Mouse (Mus musculus): ENCODE measurements around the gene Mprip. TPM values are rescaled to one million over a fixed set of nuclear protein-coding genes. Genes with fewer than 3 reads are reported as not detected.
"Not testable (repeated sequence)": the region's sequence is repeated elsewhere in the genome, so short reads cannot be mapped to it uniquely, and the experiment has no call there.

Mprip gene
- 100 to 1,000 TPM; 112 to 411 (median 157) TPM for total RNA-seq (2018; cell fraction: chromatin; rRNA removed)
- 10 to 100 TPM; 18.8 to 36.1 (median 30.1) TPM for total RNA-seq (2018; cell fraction: cytosol; rRNA removed)
- total RNA-seq (2018; cell fraction: nucleus; rRNA removed) = 100 to 1,000 TPM in 3 of 26 experiments, 10 to 100 TPM in 23; 37.9 to 150 (median 72.4) TPM
- polyA plus RNA-seq (2018) = 26.3 to 31.2 TPM (median 30.0 TPM) in 3 replicates

- Histone ChIP-seq H3K36me3 (ENCODE audit: inconsistent target) (no peaks in the 10 kb centered on the region), H3K4me3 (ENCODE audit: inconsistent target) (peak within 1 kb of the TSS; percentile 39), H3K27ac (no peak within 1 kb of the TSS), H3K79me2 (ENCODE audit: inconsistent target) (peaks cover 31% of the 10 kb centered on the region)
- WGBS (ENCODE audit: missing documents) = 100% methylated on average over 2 of the region's 3 CpGs
These were observed at the start of gene Mprip for GRCm38 (mm10) chr11:59661005-59661404. Gene Mprip (plus strand): TSS chr11:59661305.

DNA sequence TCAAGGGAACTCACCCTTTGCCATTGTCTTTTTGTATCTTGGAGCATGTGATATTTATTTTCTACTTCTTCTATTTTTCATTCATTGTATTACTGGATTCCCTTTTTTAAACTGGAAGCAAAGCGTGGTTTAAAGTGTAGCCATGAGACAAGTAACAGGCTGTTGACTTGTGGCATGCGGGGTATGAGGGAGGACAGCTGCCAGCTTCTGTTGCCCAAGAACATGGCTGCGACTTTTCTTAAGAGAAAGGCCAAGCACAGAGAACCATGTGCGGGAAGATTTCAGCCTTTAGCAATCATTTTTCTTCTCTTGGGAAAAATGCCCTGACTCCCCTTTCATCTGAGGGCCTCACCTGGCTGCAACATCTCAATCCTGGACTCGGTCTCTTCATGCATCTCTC, 49.5 kb upstream of the Mprip start:
- 77% methylated on average over 5 of the region's 5 CpGs for WGBS (ENCODE audit: missing documents)
- H3K4me3 ChIP-seq (ENCODE audit: inconsistent target) = no peak overlapping the region
- H3K27ac ChIP-seq = no peak overlapping the region
- H3K79me2 ChIP-seq (ENCODE audit: inconsistent target) = no peaks in the 10 kb centered on the region
- H3K36me3 ChIP-seq (ENCODE audit: inconsistent target) = no peaks in the 10 kb centered on the region

DNA sequence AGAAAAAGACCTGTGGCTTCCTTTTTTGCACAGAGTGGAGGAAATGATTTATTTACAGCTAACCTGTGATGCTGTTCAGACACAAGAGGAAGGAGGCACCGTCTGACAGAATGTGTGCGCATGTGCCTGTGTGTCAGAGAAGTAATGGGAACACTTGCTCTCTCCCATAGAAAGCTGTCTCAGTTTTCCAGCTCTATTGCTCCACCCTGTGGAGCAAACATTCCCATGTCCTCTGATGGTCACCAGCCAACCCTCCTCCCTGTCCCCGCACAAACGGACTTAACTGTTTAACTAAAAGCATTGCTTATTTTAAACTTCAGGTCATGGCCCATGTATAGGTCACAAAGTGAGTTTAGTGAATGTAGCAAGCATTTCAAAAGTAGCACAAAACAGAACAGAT, 47.0 kb upstream of the Mprip start:
- no peaks in the 10 kb centered on the region for H3K79me2 ChIP-seq (ENCODE audit: inconsistent target)
- 48% methylated on average over 4 of the region's 4 CpGs for WGBS (ENCODE audit: missing documents)
- H3K27ac ChIP-seq = no peak overlapping the region
- H3K4me3 ChIP-seq (ENCODE audit: inconsistent target) = no peak overlapping the region
- H3K36me3 ChIP-seq (ENCODE audit: inconsistent target) = no peaks in the 10 kb centered on the region

DNA sequence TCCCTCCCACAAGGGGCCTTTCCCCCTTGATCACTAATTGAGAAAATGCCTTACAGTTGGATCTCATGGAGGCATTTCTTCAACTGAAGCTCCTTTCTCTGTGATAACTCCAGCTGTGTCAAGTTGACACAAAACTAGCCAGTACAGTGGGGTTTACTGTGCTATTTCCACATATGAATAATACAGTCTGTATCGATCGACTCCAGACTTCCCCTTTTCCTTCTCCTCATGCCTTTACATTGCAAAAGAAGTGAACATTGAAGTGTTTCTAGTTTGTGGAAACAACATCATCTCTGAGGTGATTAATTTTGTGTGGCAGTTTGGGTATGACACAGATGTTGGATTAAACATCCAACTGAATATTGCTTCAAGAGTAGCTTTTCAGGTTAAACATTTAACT, 44.1 kb upstream of the Mprip start:
- not testable (repeated sequence) for H3K79me2 ChIP-seq (ENCODE audit: inconsistent target); H3K36me3 ChIP-seq (ENCODE audit: inconsistent target); H3K4me3 ChIP-seq (ENCODE audit: inconsistent target); H3K27ac ChIP-seq
- WGBS (ENCODE audit: missing documents) = 18% methylated on average over 2 of the region's 2 CpGs

- Histone ChIP-seq H3K4me3 (ENCODE audit: inconsistent target) (no peak overlapping the region), H3K79me2 (ENCODE audit: inconsistent target) (no peaks in the 10 kb centered on the region), H3K27ac (no peak overlapping the region), H3K36me3 (ENCODE audit: inconsistent target) (no peaks in the 10 kb centered on the region)
- 55% methylated on average over 3 of the region's 3 CpGs for WGBS (ENCODE audit: missing documents)
These were observed 38.9 kb upstream of the Mprip start for GRCm38 (mm10) chr11:59622214-59622613.

DNA sequence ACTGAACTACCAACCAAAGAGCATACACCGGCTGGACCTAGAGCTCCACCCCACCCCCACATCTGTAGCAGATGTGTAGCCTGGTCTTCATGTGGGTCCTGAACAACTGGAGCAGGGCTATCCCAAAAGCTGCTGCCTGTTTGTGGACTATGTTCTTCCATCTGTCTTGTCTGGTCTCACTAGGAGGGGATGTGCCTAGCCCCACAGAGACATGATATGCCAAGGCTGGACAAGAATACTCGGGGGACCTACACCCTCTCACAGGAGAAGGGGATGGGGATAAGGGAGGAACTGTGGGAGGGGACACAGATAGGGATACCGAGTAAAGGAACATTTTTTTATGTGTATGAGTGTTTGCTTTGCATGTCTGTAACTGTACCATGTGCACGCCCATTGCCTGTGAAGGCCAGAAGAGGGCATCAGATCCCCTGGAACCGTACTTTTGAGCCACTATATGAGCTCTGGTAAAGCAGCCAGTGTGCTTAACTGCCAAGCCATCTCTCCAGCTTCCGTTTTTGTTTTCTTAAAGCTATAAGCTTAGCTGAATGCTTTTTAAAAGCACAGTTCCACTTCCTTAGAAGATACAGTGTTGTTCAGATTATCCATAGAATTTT, 37.0 kb upstream of the Mprip start:
- WGBS (ENCODE audit: missing documents) = 26% methylated on average over 6 of the region's 6 CpGs
- no peaks in the 10 kb centered on the region for H3K36me3 ChIP-seq (ENCODE audit: inconsistent target)
- no peak overlapping the region for H3K4me3 ChIP-seq (ENCODE audit: inconsistent target)
- no peaks in the 10 kb centered on the region for H3K79me2 ChIP-seq (ENCODE audit: inconsistent target)
- H3K27ac ChIP-seq = no peak overlapping the region

GRCm38 (mm10) chr11:59626192-59626591, 34.9 kb upstream of the Mprip start:
- no peak overlapping the region for H3K4me3 ChIP-seq (ENCODE audit: inconsistent target)
- no peaks in the 10 kb centered on the region for H3K79me2 ChIP-seq (ENCODE audit: inconsistent target)
- 90% methylated on average over 7 of the region's 7 CpGs for WGBS (ENCODE audit: missing documents)
- no peak overlapping the region for H3K27ac ChIP-seq
- H3K36me3 ChIP-seq (ENCODE audit: inconsistent target) = no peaks in the 10 kb centered on the region

DNA sequence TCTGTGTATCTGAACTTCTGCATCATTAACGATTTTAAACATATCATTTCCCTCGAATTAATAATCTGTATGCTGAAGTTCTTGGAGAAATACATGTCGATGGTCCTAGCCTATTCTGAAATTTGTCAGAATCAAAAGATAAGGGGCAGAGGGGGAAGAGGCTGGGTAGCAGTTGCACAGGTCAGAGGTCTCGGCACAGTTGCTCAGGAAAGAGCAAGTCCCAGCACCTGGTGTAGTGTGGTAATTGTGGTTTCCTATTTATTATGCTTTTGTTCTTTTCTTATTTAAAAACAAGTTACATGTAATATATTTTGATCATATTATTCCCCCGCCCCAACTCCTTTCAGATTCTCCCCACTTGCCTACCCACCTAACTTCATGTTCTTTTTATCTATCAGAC, 32.9 kb upstream of the Mprip start:
- WGBS (ENCODE audit: missing documents) = 32% methylated on average over 5 of the region's 5 CpGs
- no peak overlapping the region for H3K4me3 ChIP-seq (ENCODE audit: inconsistent target)
- H3K79me2 ChIP-seq (ENCODE audit: inconsistent target) = no peaks in the 10 kb centered on the region
- no peaks in the 10 kb centered on the region for H3K36me3 ChIP-seq (ENCODE audit: inconsistent target)
- no peak overlapping the region for H3K27ac ChIP-seq

DNA sequence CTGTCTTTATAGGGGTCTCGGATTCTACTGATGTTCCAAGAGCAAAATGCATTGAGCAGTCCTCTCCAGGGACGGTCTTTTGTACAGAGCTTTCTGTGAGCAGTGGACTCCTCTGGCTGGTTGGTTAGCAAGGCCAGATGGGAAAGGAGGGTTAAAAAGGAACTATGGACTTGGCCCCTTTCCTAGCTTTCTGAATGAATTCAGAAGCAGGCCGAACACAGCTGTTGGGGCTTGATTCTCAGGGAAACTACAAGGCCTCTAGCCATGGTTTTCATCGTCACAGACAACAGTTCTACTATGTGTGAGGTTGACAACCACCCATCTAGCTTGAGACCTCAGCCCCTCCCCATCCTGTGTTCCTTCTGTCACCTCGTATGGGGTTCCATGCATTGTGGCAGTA, 31.2 kb upstream of the Mprip start:
- H3K79me2 ChIP-seq (ENCODE audit: inconsistent target) = no peaks in the 10 kb centered on the region
- no peak overlapping the region for H3K4me3 ChIP-seq (ENCODE audit: inconsistent target)
- no peak overlapping the region for H3K27ac ChIP-seq
- WGBS (ENCODE audit: missing documents) = 70% methylated on average over 5 of the region's 5 CpGs
- no peaks in the 10 kb centered on the region for H3K36me3 ChIP-seq (ENCODE audit: inconsistent target)

- 92% methylated on average over 4 of the region's 4 CpGs for WGBS (ENCODE audit: missing documents)
- Histone ChIP-seq H3K36me3 (ENCODE audit: inconsistent target) (no peaks in the 10 kb centered on the region), H3K4me3 (ENCODE audit: inconsistent target) (no peak overlapping the region), H3K79me2 (ENCODE audit: inconsistent target) (no peaks in the 10 kb centered on the region), H3K27ac (no peak overlapping the region)
These were observed 29.1 kb upstream of the Mprip start for GRCm38 (mm10) chr11:59631980-59632379.

- no peak overlapping the region for H3K4me3 ChIP-seq (ENCODE audit: inconsistent target)
- no peaks in the 10 kb centered on the region for H3K79me2 ChIP-seq (ENCODE audit: inconsistent target)
- H3K27ac ChIP-seq = no peak overlapping the region
- WGBS (ENCODE audit: missing documents) = 14% methylated on average over 5 of the region's 5 CpGs
- H3K36me3 ChIP-seq (ENCODE audit: inconsistent target) = no peaks in the 10 kb centered on the region
These were observed 28.1 kb upstream of the Mprip start for GRCm38 (mm10) chr11:59633037-59633436.

DNA sequence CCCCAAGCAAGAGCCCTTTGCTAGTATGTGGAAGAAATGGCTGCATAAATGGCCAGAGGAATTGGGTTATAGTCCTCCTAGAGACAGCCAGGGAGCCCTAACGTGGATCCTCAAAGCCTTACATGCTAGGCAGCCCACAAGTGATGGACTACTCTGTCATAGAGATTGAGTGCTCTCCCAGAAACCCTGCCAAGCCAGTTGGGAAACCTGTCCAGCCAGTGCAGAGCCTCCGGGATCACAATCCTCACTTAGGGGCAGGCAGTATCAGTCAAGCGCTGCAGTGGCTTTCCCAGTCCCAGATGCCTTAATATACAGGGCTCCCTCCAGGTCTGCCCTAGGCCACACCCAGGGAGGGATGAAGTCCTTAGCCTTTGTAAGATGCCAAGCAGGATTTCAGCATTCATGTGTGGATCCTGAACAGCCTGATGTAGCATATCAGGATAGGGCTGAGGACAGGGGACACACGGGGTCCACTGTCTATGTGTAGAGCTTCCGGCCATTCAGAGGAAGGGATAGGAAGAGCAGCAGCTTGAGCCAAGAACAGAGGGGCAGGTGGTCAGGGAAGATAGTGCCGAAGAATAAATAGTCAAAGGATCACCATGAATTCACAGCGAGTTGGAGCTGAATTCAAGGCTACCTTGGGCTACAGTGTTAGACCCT, 27.0 kb upstream of the Mprip start:
- Histone ChIP-seq H3K4me3 (ENCODE audit: inconsistent target) (no peak overlapping the region), H3K27ac (no peak overlapping the region), H3K36me3 (ENCODE audit: inconsistent target) (no peaks in the 10 kb centered on the region), H3K79me2 (ENCODE audit: inconsistent target) (no peaks in the 10 kb centered on the region)
- 93% methylated on average over 7 of the region's 7 CpGs for WGBS (ENCODE audit: missing documents)

DNA sequence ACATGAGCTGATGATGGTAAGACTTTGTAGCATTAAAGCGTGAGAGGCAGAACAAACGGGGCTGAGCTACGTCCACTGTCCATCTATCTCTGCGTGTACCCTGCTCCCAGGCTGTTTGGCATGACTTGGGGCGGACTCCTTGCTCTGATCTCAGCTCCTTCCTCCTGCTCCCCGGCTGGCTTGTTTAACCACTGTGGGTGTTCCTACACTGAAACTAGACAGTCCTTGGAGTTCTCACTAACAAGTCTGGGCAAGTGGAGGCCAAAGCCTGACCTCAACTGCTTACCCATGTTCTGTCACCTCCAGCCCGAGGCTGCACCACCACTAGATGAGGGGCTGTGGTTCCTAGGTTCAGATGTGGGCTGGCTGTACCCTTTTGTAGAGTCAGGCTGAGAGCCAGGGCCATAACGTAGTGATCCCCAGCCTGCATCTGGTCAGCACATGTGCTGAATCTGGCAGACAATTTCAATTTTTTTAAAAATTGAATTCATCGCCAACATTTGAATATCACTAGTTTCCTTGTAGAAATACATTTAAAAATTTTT, 25.8 kb upstream of the Mprip start:
- Histone ChIP-seq H3K4me3 (ENCODE audit: inconsistent target) (no peak overlapping the region), H3K27ac (no peak overlapping the region), H3K79me2 (ENCODE audit: inconsistent target) (no peaks in the 10 kb centered on the region), H3K36me3 (ENCODE audit: inconsistent target) (no peaks in the 10 kb centered on the region)
- 89% methylated on average over 9 of the region's 9 CpGs for WGBS (ENCODE audit: missing documents)

DNA sequence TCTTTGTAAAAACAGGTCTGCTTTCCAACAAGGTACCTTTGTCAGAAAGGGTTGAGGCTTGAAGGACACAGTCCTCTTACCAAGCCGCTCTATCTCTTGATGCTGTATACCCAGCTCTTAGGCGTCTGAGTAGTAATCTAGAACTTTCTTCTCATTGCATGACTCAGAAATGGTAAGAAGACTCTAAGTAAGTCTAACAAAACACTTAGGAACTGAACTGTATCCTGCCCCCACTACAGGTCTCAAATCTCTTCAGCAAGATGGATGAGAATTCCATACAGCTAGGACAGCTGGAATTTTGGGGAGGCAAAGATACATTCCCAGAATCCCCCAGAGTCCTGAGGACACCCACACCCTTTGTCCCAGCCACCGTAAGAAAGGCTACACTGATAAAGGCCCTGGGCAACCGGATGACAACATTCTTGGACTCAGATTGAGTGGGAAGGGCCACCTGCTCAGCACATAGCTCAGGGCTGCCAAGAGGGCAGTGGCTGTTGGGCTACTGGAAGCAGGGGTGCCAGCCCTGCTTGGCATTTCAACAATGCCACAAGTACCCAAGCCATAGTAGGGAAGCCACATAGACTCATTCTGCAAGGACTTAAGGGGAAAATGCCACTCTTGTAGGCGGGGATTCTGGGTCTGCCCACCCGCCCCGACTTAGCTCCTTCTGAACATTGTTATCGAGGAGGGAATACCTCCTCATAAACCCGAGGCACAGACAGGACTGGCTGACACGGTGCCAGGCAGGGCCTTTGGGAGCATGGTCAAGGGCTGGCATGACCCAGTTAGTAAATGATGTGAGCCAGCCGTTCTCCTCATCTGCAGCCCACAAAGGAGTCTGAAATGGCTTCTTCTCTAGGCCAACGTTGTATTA, 25.0 kb upstream of the Mprip start:
- Histone ChIP-seq H3K36me3 (ENCODE audit: inconsistent target) (no peaks in the 10 kb centered on the region), H3K27ac (no peak overlapping the region), H3K79me2 (ENCODE audit: inconsistent target) (no peaks in the 10 kb centered on the region), H3K4me3 (ENCODE audit: inconsistent target) (no peak overlapping the region)
- WGBS (ENCODE audit: missing documents) = 86% methylated on average over 12 of the region's 12 CpGs
